Mouse (Mus musculus): ENCODE measurements at regions not wholly inside any gene's neighbourhood (a gene's known extent, or its start where the extent isn't known, plus 50 kb on each side); places are given as distances from the start of the nearest gene placed in this dataset.

- TF ChIP-seq CTCF (IDR thresholded peaks at IDR 0.05; ENCODE audit: low read depth, low read length) (no peak), POLR2A (IDR thresholded peaks at IDR 0.05; ENCODE audit: extremely low read depth, insufficient read depth, low read length) (no peak)
Observed at GRCm38 (mm10) chr3:102611398-102612366, 122.6 kb upstream of the Tspan2 start.

Data from liver, adult 2 months (tissue).